Mouse (Mus musculus) spleen, adult 2 months (tissue): ENCODE measurements around the gene Cdc14b. TPM values are rescaled to one million over a fixed set of nuclear protein-coding genes. Genes with fewer than 3 reads are reported as not detected.
A peak's percentile ranks its signal among the peaks of the same experiment; 100 is the strongest.

Source experiments
- DNase-seq, 2 experiments: peaks; one replicate each; pipeline versions ENCODE4 v3.0.0 to v3.0.0-alpha.2; 2012 to 2021; ENCODE audit warnings: low spot score in 2 of 2, low read depth in 1 of 2
- H3K27ac ChIP-seq: fragments of 200-500 bp; 2 replicates; pipeline ENCODE4 v1.5.1; 2012; ENCODE audit warnings: low read length, inconsistent platforms; ENCODE audit not compliant: insufficient read depth
- H3K27me3 ChIP-seq: fragments of 200-500 bp; 2 replicates; pipeline ENCODE4 v1.6.1; 2012; ENCODE audit warnings: mild to moderate bottlenecking, moderate library complexity, low read length, inconsistent platforms; ENCODE audit not compliant: control insufficient read depth, insufficient read depth
- H3K36me3 ChIP-seq: fragments of 200-500 bp; 2 replicates; pipeline ENCODE4 v1.6.1; 2012; ENCODE audit warnings: mild to moderate bottlenecking, low read length, inconsistent platforms; ENCODE audit not compliant: control insufficient read depth, insufficient read depth
- H3K4me1 ChIP-seq: fragments of 200-500 bp; 2 replicates; pipeline ENCODE4 v1.6.1; 2011; ENCODE audit warnings: inconsistent platforms; ENCODE audit not compliant: control insufficient read depth, insufficient read depth, insufficient read length
- H3K4me3 ChIP-seq: fragments of 200-500 bp; 2 replicates; pipeline ENCODE4 v1.5.1; 2011; ENCODE audit warnings: mild to moderate bottlenecking, inconsistent platforms; ENCODE audit not compliant: insufficient read depth, insufficient read length; ENCODE audit errors: extremely low read depth
- CTCF ChIP-seq: fragments of 200-500 bp; IDR thresholded peaks from 2 replicates; pipeline ENCODE4 v1.5.1; 2011; ENCODE audit warnings: mild to moderate bottlenecking, inconsistent platforms; ENCODE audit not compliant: insufficient read depth, insufficient read length, insufficient replicate concordance; ENCODE audit errors: extremely low read depth
- POLR2A ChIP-seq: fragments of 200-500 bp; IDR thresholded peaks from 2 replicates; pipeline ENCODE4 v1.6.1; 2011; ENCODE audit warnings: low read depth, low read length, inconsistent platforms
- WGBS: fragments of 180-500 bp; shearing (Covaris S2); methylation state at CpG from one replicate; pipeline ENCODE4 v1.1.7; 2018; 5-methylcytosine and 5-hydroxymethylcytosine counted together
- polyA plus RNA-seq: library from polyadenylated mRNA; depleted of rRNA; stranded (reverse); fragments of >200 nt; gene quantifications from 2 replicates; pipeline ENCODE4 v1.2.3, GENCODE M21; 2012

The Cdc14b gene
- polyA plus RNA-seq, 1 experiment = 1.5 TPM

DNA sequence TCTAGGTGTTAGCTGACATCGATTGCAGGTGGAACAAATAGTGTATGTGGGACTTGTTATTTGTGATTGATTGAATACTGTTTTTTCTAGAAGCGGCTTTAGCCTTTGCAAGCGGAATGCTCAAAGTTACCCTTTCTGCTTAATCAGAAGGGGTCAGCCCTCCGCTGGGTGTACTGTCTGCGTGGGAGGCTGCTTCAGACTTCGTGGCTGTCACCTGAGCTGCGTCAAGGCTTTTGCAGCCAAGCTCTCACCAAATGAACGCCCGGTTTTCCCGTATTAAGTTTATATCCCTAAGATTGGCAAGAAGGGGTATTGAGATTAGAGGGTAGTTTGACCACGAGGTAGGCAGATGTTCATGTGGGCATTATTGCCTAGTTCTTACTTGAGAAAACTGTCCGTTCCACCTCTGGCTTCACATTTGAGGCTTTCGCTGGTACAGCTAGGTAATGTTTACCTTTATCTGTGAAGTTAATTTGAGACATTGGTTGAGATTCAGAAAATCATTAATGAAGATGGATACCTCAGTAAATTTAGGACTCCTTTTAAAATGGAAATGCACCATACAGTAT, 111.9 kb downstream of the Cdc14b start:
- DNase-seq = no peak
- Histone ChIP-seq H3K27me3 (no peaks in the 10 kb centered on the region), H3K27ac (no peak overlapping the region), H3K4me1 (peaks cover 13% of the 10 kb centered on the region), H3K4me3 (no peak overlapping the region), H3K36me3 (no peaks in the 10 kb centered on the region)
- WGBS = 78% methylated on average over 13 of the region's 13 CpGs
- TF ChIP-seq POLR2A (no peak), CTCF (no peak)

- no peak for TF ChIP-seq POLR2A
- TF ChIP-seq CTCF = no peak
- DNase-seq = peak in 1 of 2 experiments; percentile 6
- H3K36me3 ChIP-seq = no peaks in the 10 kb centered on the region
- 34% methylated on average over 14 of the region's 14 CpGs for WGBS
- H3K27me3 ChIP-seq = no peaks in the 10 kb centered on the region
- H3K27ac ChIP-seq = no peak overlapping the region
- peaks cover 13% of the 10 kb centered on the region for H3K4me1 ChIP-seq
- H3K4me3 ChIP-seq = peak overlapping the region; percentile 82; the same call in 1 of the 2 replicates
Observed at GRCm38 (mm10) chr13:64162626-64163025, 112.5 kb downstream of the Cdc14b start.

GRCm38 (mm10) chr13:64161916-64162611, 113.0 kb downstream of the Cdc14b start:
- under 1% methylated on average over 66 of the region's 71 CpGs for WGBS
- no peaks in the 10 kb centered on the region for H3K27me3 ChIP-seq
- peaks cover 13% of the 10 kb centered on the region for H3K4me1 ChIP-seq
- peak overlapping the region; percentile 65 for H3K27ac ChIP-seq
- DNase-seq = peak in 1 of 2 experiments; percentile 37
- TF ChIP-seq POLR2A (no peak), CTCF (no peak)
- H3K4me3 ChIP-seq = peak overlapping the region; percentile 82
- no peaks in the 10 kb centered on the region for H3K36me3 ChIP-seq

GRCm38 (mm10) chr13:64161548-64161915, 113.6 kb downstream of the Cdc14b start, which contains the start of gene Habp4:
Habp4 (plus strand) TSS chr13:64161824.
- H3K27me3 ChIP-seq = no peaks in the 10 kb centered on the region
- WGBS = under 1% methylated on average over 23 of the region's 31 CpGs
- peak within 1 kb of the TSS; percentile 65 for H3K27ac ChIP-seq

DNA sequence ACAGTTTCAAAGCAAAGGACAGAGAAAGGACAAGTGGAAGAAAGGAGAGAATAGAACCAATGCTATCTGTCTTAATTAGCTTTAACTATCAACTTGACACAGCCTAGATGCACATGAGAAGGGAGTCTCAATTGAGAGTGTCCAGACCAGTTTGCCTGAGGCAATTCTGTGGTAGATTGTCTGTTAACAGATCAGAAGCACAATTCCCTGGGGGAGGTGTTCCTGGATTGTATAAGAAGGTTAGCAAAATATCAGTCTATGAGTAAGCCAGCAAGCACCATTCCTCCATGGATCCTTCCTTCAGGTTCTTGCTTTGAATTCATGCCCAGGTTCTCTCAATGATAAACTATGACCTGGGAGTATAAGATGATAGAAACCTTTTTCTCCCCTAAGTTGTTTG, 118.1 kb downstream of the Cdc14b start:
- DNase-seq = no peak
- Histone ChIP-seq H3K4me3 (no peak overlapping the region), H3K4me1 (peaks cover 4% of the 10 kb centered on the region), H3K27ac (no peak overlapping the region), H3K27me3 (no peaks in the 10 kb centered on the region), H3K36me3 (no peaks in the 10 kb centered on the region)
- TF ChIP-seq POLR2A = no peak
- TF ChIP-seq CTCF = no peak

More at GRCm38 (mm10) chr13:64161548-64161915, 113.6 kb downstream of the Cdc14b start, which contains the start of gene Habp4:
- peak; percentile 95 to 98 for DNase-seq
- TF ChIP-seq CTCF = no peak
- TF ChIP-seq POLR2A = no peak
- no peaks in the 10 kb centered on the region for H3K36me3 ChIP-seq
- H3K4me1 ChIP-seq = peaks cover 13% of the 10 kb centered on the region
- peak within 1 kb of the TSS; percentile 82 for H3K4me3 ChIP-seq

DNA sequence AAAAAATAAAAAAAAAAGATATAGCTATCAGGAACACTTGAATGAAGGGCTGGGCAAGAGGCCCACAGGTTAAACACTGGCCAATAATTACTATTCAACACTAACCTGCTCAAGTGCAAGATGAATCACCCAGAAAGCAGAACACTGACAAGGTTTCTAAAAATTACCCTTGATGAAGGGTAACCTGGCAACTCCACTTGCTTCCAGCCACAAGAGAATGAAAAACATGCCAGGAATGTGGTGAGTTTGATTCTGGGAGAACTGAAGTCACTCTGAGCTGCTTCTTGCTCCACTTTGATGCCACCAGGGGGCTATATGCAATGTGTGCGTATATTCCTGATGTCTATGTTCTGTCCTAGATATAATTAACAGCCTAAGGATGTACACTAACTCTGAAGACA, 119.9 kb downstream of the Cdc14b start:
- Histone ChIP-seq H3K36me3 (no peaks in the 10 kb centered on the region), H3K27me3 (no peaks in the 10 kb centered on the region), H3K4me1 (no peaks in the 10 kb centered on the region; the same call in 1 of the 2 replicates), H3K27ac (no peak overlapping the region), H3K4me3 (no peak overlapping the region)
- DNase-seq = no peak
- 66% methylated on average over 1 of the region's 1 CpGs for WGBS
- TF ChIP-seq CTCF = no peak

GRCm38 (mm10) chr13:64154651-64155050, 120.4 kb downstream of the Cdc14b start:
- Histone ChIP-seq H3K27ac (no peak overlapping the region), H3K4me3 (no peak overlapping the region), H3K27me3 (no peaks in the 10 kb centered on the region), H3K36me3 (no peaks in the 10 kb centered on the region), H3K4me1 (no peaks in the 10 kb centered on the region; the same call in 1 of the 2 replicates)
- 78% methylated on average over 2 of the region's 2 CpGs for WGBS
- TF ChIP-seq CTCF (no peak), POLR2A (no peak)
- DNase-seq = no peak
